Mouse (Mus musculus): ENCODE results near the gene Sulf2.

- TF ChIP-seq POLR2A (IDR thresholded peaks at IDR 0.05; ENCODE audit: low read depth, low read length) (no peak), CTCF (IDR thresholded peaks at IDR 0.05; ENCODE audit: extremely low read depth, insufficient read depth, insufficient read length, insufficient replicate concordance) (no peak)
These were observed 39.6 kb upstream of the Sulf2 start for GRCm38 (mm10) chr2:166195041-166195440.

Data from spleen, adult 2 months (tissue).